Mouse (Mus musculus) E14TG2a.4 (cell line): ENCODE data around the gene Flrt1.

Experiments used
- CTCF ChIP-seq: conservative IDR thresholded peaks from 2 replicates; pipeline ENCODE4 v1.5.1; 2014; ENCODE audit warnings: low read length
- NANOG ChIP-seq: IDR thresholded peaks from 2 replicates; pipeline ENCODE4 v1.6.1; 2014; ENCODE audit warnings: borderline replicate concordance, low read length, mixed read lengths
- POU5F1 ChIP-seq: IDR thresholded peaks from 2 replicates; pipeline ENCODE4 v1.6.1; 2014; ENCODE audit warnings: low read length, borderline replicate concordance

DNA sequence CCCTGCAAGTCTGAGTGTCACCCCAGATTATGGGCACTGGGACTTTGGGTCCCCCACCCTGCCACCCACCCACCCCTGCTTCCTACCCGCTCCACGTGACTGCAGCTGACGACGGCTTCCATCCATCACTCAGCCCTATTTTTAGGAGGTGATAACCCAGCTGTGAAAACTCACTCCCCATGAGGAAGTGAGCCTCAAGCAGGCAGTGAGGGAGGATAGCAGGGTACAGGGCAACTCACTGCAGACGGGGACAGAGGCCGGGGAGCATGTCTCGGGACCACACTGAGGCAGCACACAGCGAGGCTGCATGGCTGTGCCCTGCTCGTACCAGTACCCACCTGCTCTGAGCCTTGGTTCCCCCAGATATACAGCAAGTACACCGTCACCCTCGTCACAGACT, 24.8 kb upstream of the Flrt1 start:
- no peak for TF ChIP-seq CTCF
- no peak for TF ChIP-seq POU5F1
- TF ChIP-seq NANOG: no peak
